Mouse (Mus musculus): Measurements from ENCODE around the gene Ppip5k1.

GRCm38 (mm10) chr2:121323041-121323440 is 32.2 kb downstream of the Ppip5k1 start:
- TF ChIP-seq CTCF (IDR thresholded peaks at IDR 0.05; ENCODE audit: borderline replicate concordance, control insufficient read depth, extremely low read depth, insufficient read depth, low read length, poor library complexity) (no peak), POLR2A (IDR thresholded peaks at IDR 0.05; ENCODE audit: control insufficient read depth, extremely low read depth, insufficient read depth, low read length, poor library complexity) (no peak)

All from thymus, adult 2 months (tissue).